Mouse (Mus musculus): ENCODE data around the gene Pck1. TPM values are rescaled to one million over a fixed set of nuclear protein-coding genes. Genes with fewer than 3 reads are reported as not detected.

The Pck1 gene
- polyA plus RNA-seq, 1 experiment: not detected

DNA sequence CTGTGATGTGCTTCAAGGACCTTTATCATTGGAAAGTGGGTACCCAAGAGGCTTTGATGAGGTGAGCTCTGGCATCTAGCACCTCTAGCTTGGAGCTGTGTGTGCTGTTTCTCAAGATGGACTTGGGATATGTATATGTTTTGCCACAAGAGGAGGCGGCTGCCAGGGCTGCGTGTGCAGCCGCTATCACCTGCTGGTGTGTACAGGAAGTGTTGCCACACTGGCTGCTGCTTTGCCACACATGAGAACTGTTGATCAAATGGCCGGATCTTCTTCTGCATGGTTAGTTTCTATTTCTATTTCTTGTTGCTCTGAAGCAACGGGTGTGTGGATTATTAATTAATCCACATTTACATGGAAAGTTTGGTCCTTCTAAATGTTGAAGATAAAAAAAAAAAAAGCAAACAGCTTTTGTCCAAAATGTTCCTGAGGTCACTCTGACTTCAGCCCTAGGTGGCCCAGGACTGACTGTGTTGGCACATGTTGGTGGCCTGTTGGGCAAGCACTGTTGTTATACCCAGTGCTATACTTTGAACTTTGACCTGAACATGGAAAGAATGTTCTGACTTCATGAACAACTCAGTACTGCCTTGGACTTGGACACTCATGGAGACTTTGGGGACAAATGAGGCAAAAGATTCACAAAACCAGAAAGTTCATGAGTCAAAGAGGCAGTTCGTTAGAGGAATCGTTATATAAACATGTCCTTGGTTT lies 28.7 kb upstream of the Pck1 start:
- Histone ChIP-seq H3K27ac (ENCODE audit: insufficient read depth, low read depth, low read length) (no peak overlapping the region), H3K4me3 (ENCODE audit: insufficient read depth, low read depth, low read length) (no peak overlapping the region), H3K4me1 (ENCODE audit: control insufficient read depth, insufficient read depth, low read length) (no peaks in the 10 kb centered on the region)
- WGBS: 84% methylated on average over 7 of the region's 7 CpGs
- TF ChIP-seq CTCF (IDR thresholded peaks at IDR 0.05; ENCODE audit: insufficient read depth, low read depth, low read length) (no peak), POLR2A (IDR thresholded peaks at IDR 0.05; ENCODE audit: insufficient read depth, low read depth, low read length) (no peak)

DNA sequence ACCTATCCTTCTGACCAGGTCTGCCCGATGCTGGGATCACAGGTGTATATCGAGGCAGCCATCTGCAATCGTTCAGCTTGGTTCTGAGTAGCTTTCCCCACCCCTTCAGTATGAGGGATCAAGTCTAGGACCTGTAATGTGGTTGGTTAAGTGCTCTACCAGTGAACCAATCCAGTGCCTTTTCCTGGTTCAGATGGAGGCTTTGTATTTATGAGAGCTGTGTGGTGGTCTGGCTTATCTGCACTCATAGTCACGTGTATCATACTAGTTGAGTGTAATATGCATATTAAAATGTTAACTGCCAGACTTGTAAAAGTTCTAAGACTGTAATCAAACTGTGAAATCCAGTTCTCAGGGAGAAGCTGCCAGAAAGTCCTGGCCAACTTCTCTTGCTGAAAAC lies 26.5 kb upstream of the Pck1 start:
- no peak overlapping the region for H3K4me3 ChIP-seq (ENCODE audit: insufficient read depth, low read depth, low read length)
- 84% methylated on average over 4 of the region's 4 CpGs for WGBS
- TF ChIP-seq POLR2A (IDR thresholded peaks at IDR 0.05; ENCODE audit: insufficient read depth, low read depth, low read length) (no peak), CTCF (IDR thresholded peaks at IDR 0.05; ENCODE audit: insufficient read depth, low read depth, low read length) (no peak)

DNA sequence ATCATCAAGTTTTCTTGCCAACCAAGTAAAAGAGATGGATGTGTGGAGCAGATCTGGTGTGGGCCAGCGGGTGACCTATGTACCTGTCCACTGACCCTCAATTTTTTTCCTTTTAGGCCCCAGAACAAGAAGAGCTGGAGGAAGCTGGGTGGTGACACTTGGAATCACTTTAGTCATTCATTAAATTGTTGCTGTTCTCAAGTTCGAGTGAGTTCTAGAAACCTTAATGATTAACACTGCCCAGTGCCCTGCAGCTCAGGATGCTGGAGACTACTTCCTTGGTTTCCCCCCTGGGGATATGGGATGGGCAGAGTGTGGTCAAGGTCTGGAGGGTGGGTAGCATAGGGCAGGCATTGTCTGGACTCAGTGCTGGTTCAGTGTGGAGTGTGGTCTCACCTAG lies 23.7 kb upstream of the Pck1 start:
- Histone ChIP-seq H3K4me3 (ENCODE audit: insufficient read depth, low read depth, low read length) (no peak overlapping the region), H3K27ac (ENCODE audit: insufficient read depth, low read depth, low read length) (no peak overlapping the region), H3K4me1 (ENCODE audit: control insufficient read depth, insufficient read depth, low read length) (no peaks in the 10 kb centered on the region)
- WGBS: 85% methylated on average over 2 of the region's 2 CpGs
- TF ChIP-seq CTCF (IDR thresholded peaks at IDR 0.05; ENCODE audit: insufficient read depth, low read depth, low read length): no peak
- no peak for TF ChIP-seq POLR2A (IDR thresholded peaks at IDR 0.05; ENCODE audit: insufficient read depth, low read depth, low read length)

More for the DNA sequence above, 26.5 kb upstream of the Pck1 start:
- H3K27ac ChIP-seq (ENCODE audit: insufficient read depth, low read depth, low read length): no peak overlapping the region
- no peaks in the 10 kb centered on the region for H3K4me1 ChIP-seq (ENCODE audit: control insufficient read depth, insufficient read depth, low read length)

DNA sequence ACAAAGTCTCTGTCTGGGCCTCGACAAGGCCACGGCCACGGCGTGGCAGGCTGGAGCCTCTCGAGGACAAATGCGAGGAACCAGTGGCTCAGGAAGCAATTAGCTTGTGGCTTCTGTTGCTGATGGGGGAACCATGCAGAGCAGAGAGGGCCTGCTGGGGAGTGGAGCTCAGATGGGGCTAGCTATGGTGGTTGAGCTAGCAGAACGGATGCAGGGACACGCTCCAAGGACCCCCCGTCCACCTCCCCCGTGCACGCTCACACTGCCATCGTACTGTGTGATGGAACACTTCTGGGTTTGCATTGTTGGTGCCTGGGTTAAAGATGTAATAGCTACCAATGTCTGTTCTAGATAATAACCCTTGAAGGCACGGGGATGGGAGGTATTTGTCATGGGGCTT lies 20.6 kb upstream of the Pck1 start:
- no peak for TF ChIP-seq POLR2A (IDR thresholded peaks at IDR 0.05; ENCODE audit: insufficient read depth, low read depth, low read length)
- TF ChIP-seq CTCF (IDR thresholded peaks at IDR 0.05; ENCODE audit: insufficient read depth, low read depth, low read length): no peak
- Histone ChIP-seq H3K4me3 (ENCODE audit: insufficient read depth, low read depth, low read length) (no peak overlapping the region), H3K4me1 (ENCODE audit: control insufficient read depth, insufficient read depth, low read length) (no peaks in the 10 kb centered on the region), H3K27ac (ENCODE audit: insufficient read depth, low read depth, low read length) (no peak overlapping the region)
- 77% methylated on average over 13 of the region's 13 CpGs for WGBS

DNA sequence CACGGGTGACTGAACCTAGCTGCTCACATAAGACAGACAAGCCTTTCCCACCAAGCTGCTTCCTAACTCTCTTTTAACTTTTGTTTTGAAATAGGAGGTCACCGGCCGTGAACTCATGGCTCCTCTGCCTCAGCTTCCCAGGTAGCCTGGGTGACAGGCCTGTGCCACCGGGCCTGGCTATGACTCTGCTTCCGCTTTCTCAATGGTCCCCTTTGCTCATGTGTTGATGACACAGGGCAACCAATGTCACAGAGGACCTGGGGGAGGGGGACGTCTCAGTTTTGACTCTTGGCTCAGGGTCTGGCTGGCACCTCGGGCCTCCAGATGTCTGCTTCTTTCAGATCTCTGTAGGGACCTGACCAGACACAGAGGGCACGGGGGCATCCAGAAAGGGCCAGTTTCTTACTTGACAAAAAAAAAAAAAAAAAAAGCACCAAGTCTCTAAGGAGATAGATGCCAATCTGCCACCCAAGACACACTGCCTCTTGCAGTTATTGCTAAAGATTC lies 20.0 kb upstream of the Pck1 start:
- 90% methylated on average over 8 of the region's 8 CpGs for WGBS
- TF ChIP-seq POLR2A (IDR thresholded peaks at IDR 0.05; ENCODE audit: insufficient read depth, low read depth, low read length) (no peak), CTCF (IDR thresholded peaks at IDR 0.05; ENCODE audit: insufficient read depth, low read depth, low read length) (no peak)
- Histone ChIP-seq H3K27ac (ENCODE audit: insufficient read depth, low read depth, low read length) (no peak overlapping the region), H3K4me3 (ENCODE audit: insufficient read depth, low read depth, low read length) (no peak overlapping the region), H3K4me1 (ENCODE audit: control insufficient read depth, insufficient read depth, low read length) (no peaks in the 10 kb centered on the region)

DNA sequence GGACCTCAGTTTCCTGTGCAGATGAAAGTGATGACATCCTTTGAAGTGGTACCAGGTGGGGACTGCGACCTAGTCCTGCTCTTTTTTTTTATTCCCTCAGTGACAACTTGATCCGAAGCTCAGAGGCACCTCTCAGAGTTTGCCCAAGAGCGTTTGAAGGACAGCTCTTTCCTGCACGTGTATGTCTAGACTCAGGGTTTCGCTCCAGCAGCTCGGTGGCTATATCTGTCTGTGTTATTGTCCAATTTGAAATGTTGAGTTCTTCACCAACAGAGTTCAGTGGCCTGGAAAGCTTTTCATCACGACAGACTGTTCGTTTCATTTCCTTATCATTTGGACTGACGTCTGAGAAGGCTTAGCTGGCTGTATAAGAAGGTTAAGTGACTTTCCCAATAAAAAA lies 18.2 kb upstream of the Pck1 start:
- peaks cover 7% of the 10 kb centered on the region for H3K4me1 ChIP-seq (ENCODE audit: control insufficient read depth, insufficient read depth, low read length)
- 89% methylated on average over 9 of the region's 9 CpGs for WGBS
- TF ChIP-seq POLR2A (IDR thresholded peaks at IDR 0.05; ENCODE audit: insufficient read depth, low read depth, low read length): no peak
- no peak for TF ChIP-seq CTCF (IDR thresholded peaks at IDR 0.05; ENCODE audit: insufficient read depth, low read depth, low read length)
- H3K4me3 ChIP-seq (ENCODE audit: insufficient read depth, low read depth, low read length): no peak overlapping the region
- no peak overlapping the region for H3K27ac ChIP-seq (ENCODE audit: insufficient read depth, low read depth, low read length)

DNA sequence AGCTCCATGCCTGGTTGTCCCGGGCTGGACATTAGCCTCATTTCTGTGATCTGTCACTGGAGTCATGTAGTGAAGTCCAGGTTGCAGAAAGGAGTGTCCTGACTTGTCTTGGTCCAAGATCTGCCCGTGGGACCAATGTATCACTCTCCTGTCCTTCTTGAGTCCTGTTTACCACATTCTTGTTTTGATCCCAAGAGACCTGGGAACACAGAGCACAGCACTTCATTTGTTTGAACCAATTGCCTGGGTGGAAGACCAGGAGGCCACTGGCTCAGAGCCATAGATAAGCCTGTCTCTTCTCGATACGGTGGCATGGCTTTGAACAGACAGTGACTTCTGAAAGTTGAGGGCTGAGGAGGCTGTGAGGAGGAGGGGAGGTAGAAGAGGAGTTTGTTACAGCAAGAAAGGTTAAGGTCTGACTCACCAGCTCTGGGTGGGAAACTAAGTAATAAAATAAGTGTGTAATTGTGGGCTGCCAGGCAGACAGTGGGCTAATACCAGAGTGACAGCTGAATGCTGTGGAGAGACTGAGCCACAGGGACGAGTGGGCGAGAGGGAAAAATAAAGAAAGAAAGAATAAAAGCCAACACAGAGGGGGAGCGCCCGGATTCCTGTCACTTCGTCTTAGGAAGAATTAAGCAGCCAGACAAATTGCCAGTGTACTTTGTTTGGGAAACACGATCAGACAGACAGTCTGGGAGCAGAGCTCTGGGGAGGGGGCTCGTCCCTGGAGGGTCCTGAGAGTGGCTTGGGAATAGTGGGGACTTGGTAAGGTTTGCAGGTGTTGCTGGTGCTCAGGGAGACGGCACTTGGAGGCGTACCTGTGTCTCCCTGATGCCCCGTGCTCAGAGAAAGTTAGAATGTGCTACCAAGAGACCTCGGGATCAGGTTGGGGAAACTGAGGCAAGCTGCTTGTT lies 14.3 kb upstream of the Pck1 start:
- Histone ChIP-seq H3K27ac (ENCODE audit: insufficient read depth, low read depth, low read length) (no peak overlapping the region), H3K4me1 (ENCODE audit: control insufficient read depth, insufficient read depth, low read length) (peaks cover 11% of the 10 kb centered on the region), H3K4me3 (ENCODE audit: insufficient read depth, low read depth, low read length) (no peak overlapping the region)
- TF ChIP-seq POLR2A (IDR thresholded peaks at IDR 0.05; ENCODE audit: insufficient read depth, low read depth, low read length): no peak
- TF ChIP-seq CTCF (IDR thresholded peaks at IDR 0.05; ENCODE audit: insufficient read depth, low read depth, low read length): no peak
- WGBS: 31% methylated on average over 15 of the region's 15 CpGs

DNA sequence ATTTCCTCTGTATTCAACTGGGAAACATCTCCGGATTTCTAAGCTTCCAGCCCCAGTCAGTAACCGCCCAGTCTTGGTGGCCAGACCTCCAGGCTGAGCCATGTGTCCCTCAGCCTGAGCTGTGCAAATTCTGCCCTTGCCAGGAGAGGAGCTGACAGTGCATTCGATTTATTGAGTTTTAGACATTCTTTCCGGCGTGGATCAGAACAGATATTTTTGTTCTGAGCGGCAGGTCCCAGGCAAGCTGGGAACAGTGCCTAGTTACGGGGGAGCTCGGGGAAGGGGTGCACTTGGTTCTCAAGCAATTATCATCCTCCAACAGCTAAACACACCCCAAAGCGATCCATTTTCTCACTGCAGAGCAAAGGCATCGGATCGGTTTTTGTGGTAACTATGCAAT lies 9.2 kb upstream of the Pck1 start:
- H3K4me3 ChIP-seq (ENCODE audit: insufficient read depth, low read depth, low read length): no peak overlapping the region

DNA sequence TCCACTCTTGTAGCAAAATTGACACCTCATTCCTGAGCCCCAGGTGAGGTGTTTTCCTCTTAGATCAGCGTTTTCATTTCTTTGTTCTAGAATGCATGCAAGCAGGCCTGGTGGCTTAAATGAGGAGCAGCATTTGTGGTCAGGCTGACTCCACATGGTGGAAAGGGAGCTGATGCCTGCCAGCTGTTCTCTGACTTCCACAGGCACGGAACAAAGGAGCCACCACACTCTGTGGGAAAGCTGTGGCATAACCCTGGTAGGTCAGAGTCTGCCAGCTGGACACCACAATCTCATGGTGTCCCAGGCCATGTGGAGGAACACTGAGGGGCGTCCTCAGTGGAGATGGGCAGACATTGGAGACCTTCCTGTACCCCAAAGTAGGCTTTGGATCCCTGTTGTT lies 7.0 kb upstream of the Pck1 start:
- no peak overlapping the region for H3K27ac ChIP-seq (ENCODE audit: insufficient read depth, low read depth, low read length)
- no peak for TF ChIP-seq POLR2A (IDR thresholded peaks at IDR 0.05; ENCODE audit: insufficient read depth, low read depth, low read length)
- no peak for TF ChIP-seq CTCF (IDR thresholded peaks at IDR 0.05; ENCODE audit: insufficient read depth, low read depth, low read length)
- 81% methylated on average over 3 of the region's 3 CpGs for WGBS
- H3K4me3 ChIP-seq (ENCODE audit: insufficient read depth, low read depth, low read length): no peak overlapping the region
- peaks cover 6% of the 10 kb centered on the region; the same call in 1 of the 2 replicates for H3K4me1 ChIP-seq (ENCODE audit: control insufficient read depth, insufficient read depth, low read length)

More for the DNA sequence above, 9.2 kb upstream of the Pck1 start:
- Histone ChIP-seq H3K4me1 (ENCODE audit: control insufficient read depth, insufficient read depth, low read length) (peaks cover 13% of the 10 kb centered on the region), H3K27ac (ENCODE audit: insufficient read depth, low read depth, low read length) (no peak overlapping the region)
- TF ChIP-seq POLR2A (IDR thresholded peaks at IDR 0.05; ENCODE audit: insufficient read depth, low read depth, low read length): no peak
- no peak for TF ChIP-seq CTCF (IDR thresholded peaks at IDR 0.05; ENCODE audit: insufficient read depth, low read depth, low read length)
- WGBS: 21% methylated on average over 11 of the region's 11 CpGs
